Mouse (Mus musculus) embryonic facial prominence, embryonic 15.5 days (tissue): Measurements from ENCODE around the gene Prkcz. TPM values are rescaled to one million over a fixed set of nuclear protein-coding genes. Genes with fewer than 3 reads are reported as not detected.

Experiments used
- ATAC-seq: fragments of 200-750 bp; cut with Nextera tagmentation; 2 replicates; pipeline ENCODE4 v1.8.0; 2017; ENCODE audit warnings: low read depth, moderate TSS enrichment; ENCODE audit not compliant: insufficient number of reproducible peaks, low FRiP score, low TSS enrichment
- H3K27ac ChIP-seq: fragments of 300-500 bp; sonication (generic); replicated peaks from 2 replicates; pipeline ENCODE4 v1.5.1; 2015; ENCODE audit warnings: mild to moderate bottlenecking, inconsistent platforms
- H3K27me3 ChIP-seq: fragments of 300-500 bp; sonication (generic); 2 replicates; pipeline ENCODE4 v1.6.1; 2015; ENCODE audit warnings: inconsistent platforms
- H3K36me3 ChIP-seq: fragments of 300-500 bp; sonication (generic); 2 replicates; pipeline ENCODE4 v1.6.1; 2015; ENCODE audit warnings: mild to moderate bottlenecking, inconsistent platforms
- H3K4me1 ChIP-seq: fragments of 300-500 bp; sonication (generic); 2 replicates; pipeline ENCODE4 v1.6.1; 2015; ENCODE audit warnings: inconsistent platforms
- H3K4me2 ChIP-seq: fragments of 300-500 bp; sonication (generic); replicated peaks from 2 replicates; pipeline ENCODE4 v1.6.1; 2015; ENCODE audit warnings: mild to moderate bottlenecking, inconsistent platforms
- H3K4me3 ChIP-seq: fragments of 300-500 bp; sonication (generic); replicated peaks from 2 replicates; pipeline ENCODE4 v1.5.1; 2015; ENCODE audit warnings: mild to moderate bottlenecking, inconsistent platforms
- H3K9ac ChIP-seq: fragments of 300-500 bp; sonication (generic); 2 replicates; pipeline ENCODE4 v1.6.1; 2015; ENCODE audit warnings: inconsistent platforms
- H3K9me3 ChIP-seq: fragments of 300-500 bp; sonication (generic); replicated peaks from 2 replicates; pipeline ENCODE4 v1.6.1; 2016; ENCODE audit warnings: inconsistent platforms
- WGBS: fragments of 180-500 bp; shearing (Covaris S2); methylation state at CpG from one replicate; pipeline ENCODE4 v1.1.7; 2015; 5-methylcytosine and 5-hydroxymethylcytosine counted together
- polyA plus RNA-seq: library from polyadenylated mRNA; unstranded; fragments of >200 nt; fragmentation: Nextera tagmentation; extraction: Ambion mirVana; gene quantifications from 2 replicates; pipeline ENCODE4 v1.2.1, GENCODE M21; 2015

Prkcz gene
- polyA plus RNA-seq, 1 experiment from 2014 or later: 12.4 TPM

DNA sequence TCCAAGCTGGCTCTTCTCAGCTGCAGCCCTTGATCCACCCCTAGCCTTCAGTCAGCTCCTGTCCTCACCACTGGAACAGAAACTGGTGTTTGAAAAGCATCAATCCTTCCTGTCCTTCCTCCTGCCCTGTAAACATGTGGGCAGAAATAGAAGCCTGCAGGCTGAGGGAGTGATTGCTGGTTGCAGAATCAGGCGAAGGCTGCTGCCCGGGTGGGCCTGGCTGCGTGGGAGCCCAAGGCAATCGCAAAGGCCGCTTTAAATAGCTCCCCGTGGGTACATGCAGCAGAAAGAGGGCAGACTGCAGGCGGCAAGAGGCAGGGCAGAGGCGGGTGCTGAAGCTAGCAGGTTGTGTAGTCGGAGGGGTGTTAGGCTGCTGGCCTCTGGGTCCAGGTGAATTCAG, 21.6 kb upstream of the Prkcz start:
- Histone ChIP-seq H3K4me1 (no peaks in the 10 kb centered on the region), H3K27ac (no peak overlapping the region), H3K4me3 (no peak overlapping the region), H3K27me3 (peaks cover 9% of the 10 kb centered on the region), H3K9me3 (no peaks in the 10 kb centered on the region), H3K9ac (no peak overlapping the region), H3K36me3 (no peaks in the 10 kb centered on the region), H3K4me2 (no peak overlapping the region)
- 21% methylated on average over 9 of the region's 9 CpGs for WGBS
- no peak for ATAC-seq

DNA sequence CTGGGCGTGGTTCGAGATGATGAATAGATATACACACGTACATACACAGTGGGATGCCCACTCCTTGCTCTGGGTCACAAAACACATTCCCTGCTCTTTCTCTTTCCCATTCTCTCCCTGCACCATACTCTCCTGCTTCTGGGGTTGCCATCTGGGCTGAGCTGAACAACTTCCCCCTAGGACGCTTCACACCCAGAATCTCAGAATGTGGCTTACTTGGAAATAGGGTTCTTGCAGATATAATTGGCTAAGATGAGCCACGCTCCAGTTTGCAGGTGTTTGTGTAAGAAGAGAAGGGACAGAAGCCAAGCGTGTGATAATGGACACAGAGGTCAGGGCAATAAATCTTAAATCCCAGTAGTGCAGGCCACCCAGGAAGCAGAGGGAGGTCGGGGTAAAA, 20.8 kb upstream of the Prkcz start:
- Histone ChIP-seq H3K27me3 (peaks cover 7% of the 10 kb centered on the region), H3K4me2 (no peak overlapping the region), H3K27ac (no peak overlapping the region), H3K36me3 (no peaks in the 10 kb centered on the region), H3K9me3 (no peaks in the 10 kb centered on the region), H3K9ac (no peak overlapping the region), H3K4me3 (no peak overlapping the region), H3K4me1 (no peaks in the 10 kb centered on the region)
- WGBS: 62% methylated on average over 7 of the region's 7 CpGs
- no peak for ATAC-seq

DNA sequence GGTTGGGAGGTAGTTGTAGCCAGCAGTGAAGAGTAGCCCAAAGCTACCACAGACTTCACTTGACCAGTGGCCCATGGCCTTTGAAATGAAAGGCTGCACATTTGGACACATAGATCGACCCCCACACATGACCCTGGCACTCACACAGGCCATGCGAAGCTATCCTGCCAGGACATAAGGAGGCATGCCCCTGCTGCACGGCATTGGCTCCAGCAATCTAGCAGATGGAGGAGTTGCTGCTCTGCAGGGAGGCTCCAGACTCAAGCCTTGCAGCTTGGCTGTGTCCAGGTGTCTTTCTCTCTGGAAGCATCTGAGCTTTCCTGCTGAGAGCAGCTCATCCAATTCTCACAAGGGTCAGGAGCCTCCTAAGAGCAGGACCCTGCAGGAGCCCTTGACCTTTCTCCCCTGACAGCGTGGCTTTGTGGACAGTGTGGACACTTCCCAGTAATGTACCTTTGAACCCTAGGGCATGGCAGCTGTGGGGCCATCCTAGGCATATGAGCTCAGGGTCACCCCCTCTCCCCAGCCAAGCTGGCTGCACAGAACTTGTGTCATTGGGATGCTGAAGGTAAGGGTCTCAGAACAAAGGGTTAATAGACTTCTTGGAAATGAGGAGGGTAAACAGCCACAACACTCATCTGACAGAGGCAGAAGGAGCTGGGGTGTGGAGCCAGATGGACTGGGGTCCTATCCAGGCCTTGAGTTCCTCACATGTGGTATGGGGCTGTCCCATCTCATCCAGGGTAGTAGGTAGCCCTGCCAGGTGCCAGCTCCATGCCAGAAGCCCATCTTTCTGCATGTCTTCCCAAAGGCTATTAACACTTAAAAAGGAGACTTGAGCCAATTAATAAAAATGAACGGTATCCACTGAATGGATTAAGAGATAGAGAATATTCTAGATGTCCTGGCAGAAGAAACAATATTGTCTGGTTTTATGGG, 10.9 kb upstream of the Prkcz start:
- no peaks in the 10 kb centered on the region for H3K9me3 ChIP-seq
- H3K4me3 ChIP-seq: no peak overlapping the region
- no peaks in the 10 kb centered on the region for H3K36me3 ChIP-seq
- WGBS: 78% methylated on average over 5 of the region's 5 CpGs
- no peak for ATAC-seq
- no peak overlapping the region for H3K4me2 ChIP-seq
- peaks cover 2% of the 10 kb centered on the region; the same call in 1 of the 2 replicates for H3K27me3 ChIP-seq
- H3K27ac ChIP-seq: no peak overlapping the region
- H3K4me1 ChIP-seq: no peaks in the 10 kb centered on the region
- no peak overlapping the region for H3K9ac ChIP-seq

DNA sequence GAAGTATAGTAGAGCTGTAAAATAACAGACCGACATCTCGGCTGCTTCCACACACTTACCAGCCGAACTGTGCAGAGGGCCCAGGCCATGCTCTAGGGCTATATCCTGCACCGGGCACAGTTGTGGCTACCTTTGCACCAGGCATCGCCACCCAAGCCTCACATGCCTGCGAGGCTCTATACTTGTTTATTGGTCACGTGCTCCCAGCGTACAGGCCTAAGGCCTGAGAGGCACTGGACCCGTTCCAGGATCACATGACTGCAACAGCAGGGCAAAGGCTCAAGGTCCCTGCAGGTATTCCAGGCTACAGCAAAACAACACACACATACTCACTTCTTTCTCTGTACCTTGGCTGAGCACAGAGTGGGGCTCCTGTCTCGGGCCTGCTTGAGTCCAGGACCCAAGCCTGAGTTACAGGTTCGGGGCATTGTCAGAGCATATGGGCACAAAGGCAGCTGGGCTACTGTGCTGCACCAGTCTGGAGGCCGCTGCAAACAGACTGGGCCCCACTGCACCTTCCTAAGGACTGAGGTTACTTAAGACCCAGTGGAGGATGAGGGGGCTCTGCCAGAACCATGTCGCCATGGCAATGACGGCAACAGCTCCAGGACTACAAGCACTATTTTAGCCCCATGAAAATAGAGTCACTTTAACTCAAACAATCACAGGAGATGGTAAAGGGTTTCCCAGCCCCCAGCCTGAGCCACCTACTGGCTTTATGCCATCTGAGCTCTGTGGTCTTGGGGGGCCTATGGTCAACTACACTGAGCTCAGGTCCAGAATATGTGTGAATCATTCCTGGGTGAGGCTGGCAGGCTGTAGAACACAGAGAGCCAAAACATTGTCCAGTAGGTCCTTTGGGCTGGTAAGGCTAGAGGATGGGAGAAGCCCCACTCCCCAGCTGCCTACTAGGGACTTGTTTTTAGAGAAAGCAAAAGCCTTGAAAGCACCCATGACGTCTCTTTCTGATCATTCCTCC, 9.9 kb upstream of the Prkcz start:
- Histone ChIP-seq H3K27ac (no peak overlapping the region), H3K9ac (no peak overlapping the region), H3K4me3 (no peak overlapping the region), H3K36me3 (no peaks in the 10 kb centered on the region), H3K27me3 (peaks cover 2% of the 10 kb centered on the region; the same call in 1 of the 2 replicates), H3K4me1 (no peaks in the 10 kb centered on the region), H3K9me3 (no peaks in the 10 kb centered on the region), H3K4me2 (no peak overlapping the region)
- no peak for ATAC-seq
- 82% methylated on average over 15 of the region's 15 CpGs for WGBS

DNA sequence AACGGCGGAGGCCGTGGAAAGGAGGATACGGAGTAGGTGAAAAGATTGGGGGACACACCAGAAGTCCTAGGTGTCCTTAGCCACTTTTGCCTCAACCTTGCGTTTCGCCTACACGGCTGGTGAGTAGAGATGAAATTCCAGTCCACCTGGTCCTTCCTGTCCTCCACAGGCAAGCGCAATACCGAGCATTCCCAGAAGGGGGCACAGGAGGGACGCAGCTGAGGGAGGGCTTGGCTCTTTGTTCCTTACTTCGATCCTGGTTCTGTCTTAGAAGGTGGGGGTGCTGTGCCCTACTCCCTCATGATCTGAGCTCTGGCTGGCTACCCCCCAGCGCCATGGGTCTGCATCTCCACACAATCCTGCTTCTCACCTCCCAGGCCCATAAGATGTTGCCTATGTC, 7.5 kb upstream of the Prkcz start:
- no peak overlapping the region for H3K4me3 ChIP-seq
- no peak overlapping the region for H3K4me2 ChIP-seq
- peaks cover 20% of the 10 kb centered on the region for H3K27me3 ChIP-seq
- no peak overlapping the region for H3K9ac ChIP-seq
- H3K27ac ChIP-seq: no peak overlapping the region
- H3K4me1 ChIP-seq: no peaks in the 10 kb centered on the region
- 20% methylated on average over 12 of the region's 12 CpGs for WGBS
- H3K36me3 ChIP-seq: no peaks in the 10 kb centered on the region
- H3K9me3 ChIP-seq: no peaks in the 10 kb centered on the region
- ATAC-seq: no peak

DNA sequence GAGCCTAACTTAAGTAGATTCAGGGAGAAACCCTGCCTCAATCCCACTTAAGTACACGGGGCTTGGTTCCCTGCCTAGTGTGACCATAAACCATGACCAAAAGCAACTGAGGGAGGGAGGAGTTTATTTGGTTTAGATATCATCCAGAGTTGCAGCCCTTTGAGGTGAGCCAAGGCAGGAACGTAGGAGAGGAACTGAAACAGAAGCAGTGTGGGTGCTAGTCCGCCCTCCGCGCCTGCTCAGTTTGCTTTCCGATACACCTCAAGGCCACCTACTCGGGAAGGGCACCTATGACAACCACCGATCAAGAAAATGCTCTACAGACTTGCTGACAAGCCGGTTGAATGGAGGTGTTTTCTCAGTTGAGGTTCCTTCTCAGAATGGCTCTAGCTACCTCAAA, 6.6 kb upstream of the Prkcz start:
- no peaks in the 10 kb centered on the region for H3K36me3 ChIP-seq
- H3K4me1 ChIP-seq: no peaks in the 10 kb centered on the region
- WGBS: 81% methylated on average over 9 of the region's 9 CpGs
- peaks cover 27% of the 10 kb centered on the region for H3K27me3 ChIP-seq
- ATAC-seq: no peak
- H3K27ac ChIP-seq: no peak overlapping the region
- no peaks in the 10 kb centered on the region for H3K9me3 ChIP-seq
- no peak overlapping the region for H3K4me3 ChIP-seq
- H3K9ac ChIP-seq: no peak overlapping the region
- H3K4me2 ChIP-seq: no peak overlapping the region

DNA sequence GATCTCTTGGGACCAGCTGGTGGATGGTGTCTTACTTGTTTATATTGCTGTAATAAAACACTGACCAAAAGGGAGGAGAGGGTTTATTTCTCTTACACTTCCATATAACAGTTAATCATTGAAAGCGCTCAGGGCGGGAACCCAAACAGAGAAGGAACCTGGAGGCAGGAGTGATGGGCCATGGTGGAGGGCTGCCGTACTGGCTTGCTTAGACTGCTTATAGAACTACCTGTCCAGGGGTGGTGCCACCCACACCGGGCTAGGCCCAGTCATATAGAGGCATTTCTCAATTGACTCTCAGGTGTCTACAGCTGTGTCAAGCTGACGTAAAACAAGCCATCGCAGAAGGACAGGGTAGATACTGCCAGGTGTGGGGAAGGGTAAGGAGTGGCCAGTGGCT, 5.6 kb upstream of the Prkcz start:
- H3K4me2 ChIP-seq: no peak overlapping the region
- no peak overlapping the region for H3K9ac ChIP-seq
- no peak overlapping the region for H3K4me3 ChIP-seq
- ATAC-seq: no peak
- H3K36me3 ChIP-seq: no peaks in the 10 kb centered on the region
- H3K9me3 ChIP-seq: no peaks in the 10 kb centered on the region
- H3K4me1 ChIP-seq: peaks cover 5% of the 10 kb centered on the region
- H3K27me3 ChIP-seq: peaks cover 37% of the 10 kb centered on the region
- no peak overlapping the region for H3K27ac ChIP-seq
- 86% methylated on average over 6 of the region's 6 CpGs for WGBS

DNA sequence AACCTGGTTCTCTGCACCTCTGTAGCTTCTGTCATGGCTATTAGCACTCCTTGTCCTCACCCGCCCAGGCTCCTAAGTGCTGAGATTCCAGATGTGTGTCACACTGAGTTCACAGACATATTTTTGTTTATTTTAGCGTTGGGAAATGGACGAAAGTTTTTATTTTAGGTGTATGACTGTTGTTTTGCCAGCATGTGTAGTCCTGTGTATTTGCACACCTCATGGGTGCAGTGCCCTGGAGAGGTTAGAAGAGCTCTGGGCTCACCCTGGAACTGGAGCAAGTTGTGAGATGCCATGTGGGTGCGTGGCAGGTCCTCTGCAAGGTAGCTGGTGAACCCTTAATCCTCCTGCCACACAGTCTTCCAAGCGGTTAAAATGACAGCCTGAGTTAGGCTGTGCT, 1.3 kb upstream of the Prkcz start:
- Histone ChIP-seq H3K4me3 (no peak overlapping the region), H3K9ac (no peak overlapping the region), H3K9me3 (no peaks in the 10 kb centered on the region), H3K4me1 (peaks cover 16% of the 10 kb centered on the region), H3K27me3 (peaks cover 74% of the 10 kb centered on the region), H3K36me3 (no peaks in the 10 kb centered on the region), H3K4me2 (no peak overlapping the region), H3K27ac (no peak overlapping the region)
- 22% methylated on average over 5 of the region's 5 CpGs for WGBS
- no peak for ATAC-seq

DNA sequence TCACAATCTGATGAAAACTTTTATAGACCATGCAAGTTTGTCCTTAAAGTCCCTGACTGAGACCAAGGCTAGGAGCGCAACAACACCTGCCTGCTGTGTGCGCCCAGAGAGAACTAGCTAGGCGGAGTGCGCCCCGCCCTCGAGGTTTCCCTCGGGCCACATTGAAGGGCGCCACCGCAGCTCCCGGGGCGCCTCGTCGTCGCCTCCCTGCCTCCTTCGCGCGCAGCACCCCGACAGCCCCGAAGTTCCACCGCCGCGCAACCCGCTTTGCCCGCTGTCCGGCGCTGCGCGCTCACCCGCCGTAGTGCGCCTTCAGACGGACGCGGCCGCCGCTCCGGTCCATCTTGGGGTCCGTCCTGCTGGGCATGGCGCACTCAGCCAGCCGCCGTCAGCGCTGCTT, 305 bp downstream of the Prkcz start:
- Histone ChIP-seq H3K36me3 (no peaks in the 10 kb centered on the region), H3K27me3 (peaks cover 74% of the 10 kb centered on the region), H3K9me3 (no peaks in the 10 kb centered on the region), H3K4me1 (peaks cover 16% of the 10 kb centered on the region), H3K4me3 (peak overlapping the region; percentile 48), H3K4me2 (peak overlapping the region; percentile 60), H3K27ac (no peak overlapping the region), H3K9ac (no peak overlapping the region)
- no peak for ATAC-seq
- under 1% methylated on average over 42 of the region's 42 CpGs for WGBS

DNA sequence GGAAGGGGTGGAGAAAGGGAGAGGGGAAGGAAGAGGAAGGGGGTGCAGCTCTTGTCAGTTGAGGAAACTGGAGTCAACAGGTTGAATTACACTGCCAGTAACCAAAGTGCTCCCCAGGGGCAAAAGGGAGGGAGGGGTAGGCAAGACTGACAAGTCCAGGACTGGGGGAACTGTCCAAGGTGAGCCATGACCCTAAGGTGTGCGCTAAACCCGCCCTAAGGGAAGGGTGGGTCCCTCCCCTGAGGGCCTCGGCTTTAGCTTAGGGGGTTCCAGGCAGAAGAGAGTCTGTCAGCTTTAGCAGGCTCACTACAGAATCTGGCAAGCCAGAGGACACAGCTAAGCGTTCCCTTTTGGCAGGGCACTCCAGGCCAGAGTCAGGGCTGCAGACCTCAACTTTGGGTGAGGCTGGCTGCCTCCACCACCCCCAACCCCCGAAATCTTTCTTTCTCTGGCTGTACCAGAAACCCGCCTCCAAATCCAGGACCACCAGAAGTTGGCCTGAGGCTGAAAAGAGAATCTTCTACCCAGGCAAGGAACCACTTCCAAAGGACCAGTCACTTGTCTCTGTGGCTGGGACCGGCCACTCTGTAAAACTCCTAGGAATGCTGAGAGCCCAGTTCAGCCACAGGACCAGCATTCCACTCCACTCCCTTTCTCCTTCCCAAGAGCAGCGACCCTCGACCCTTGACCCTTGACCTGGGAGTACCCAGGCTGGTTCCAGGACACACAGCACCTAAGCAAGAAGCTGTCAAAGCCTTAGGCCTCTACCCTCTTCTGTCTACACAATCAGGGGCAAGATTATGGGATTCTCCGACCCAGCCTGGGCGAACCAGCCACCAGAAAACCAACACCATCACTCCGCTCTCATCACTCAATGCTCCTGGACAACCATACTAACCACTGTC, 1.3 kb downstream of the Prkcz start:
- Histone ChIP-seq H3K9ac (no peak overlapping the region), H3K4me2 (no peak overlapping the region), H3K27me3 (peaks cover 68% of the 10 kb centered on the region), H3K36me3 (no peaks in the 10 kb centered on the region), H3K4me1 (peaks cover 16% of the 10 kb centered on the region), H3K9me3 (no peaks in the 10 kb centered on the region), H3K4me3 (no peak overlapping the region), H3K27ac (no peak overlapping the region)
- 31% methylated on average over 12 of the region's 12 CpGs for WGBS
- no peak for ATAC-seq
